ENCODE assay signal across 7 mouse cellular contexts in genomic region chr1:178406765-178407645, GRCm38 (mm10). TPM values are rescaled to one million over a fixed set of nuclear protein-coding genes. Genes with fewer than 3 reads are reported as not detected.
DNase-seq lines count a peak whose midpoint lies in the region; ATAC-seq and TF ChIP-seq lines count a peak whose summit lies in the region.

No protein-coding gene starts in this region.

- H3K9me3 ChIP-seq in kidney, embryonic 16.5 days (ENCODE audit: low read length): no peaks in the 10 kb centered on the region
- H3K9me3 ChIP-seq in midbrain, postnatal 0 days (ENCODE audit: low read length): no peaks in the 10 kb centered on the region

- H3K4me1 ChIP-seq in thymus, adult 2 months (replicated peaks; ENCODE audit: control insufficient read depth, insufficient read depth, low read length): no peaks in the 10 kb centered on the region
- no peaks in the 10 kb centered on the region for H3K4me1 ChIP-seq in embryonic fibroblast, embryonic 13.5 days (ENCODE audit: control insufficient read depth, insufficient read depth, low read length)
- peaks cover 9% of the 10 kb centered on the region; the same call in 1 of the 2 replicates for H3K4me1 ChIP-seq in kidney, embryonic 16.5 days (ENCODE audit: insufficient read depth, low read length)
- H3K4me1 ChIP-seq in midbrain, postnatal 0 days (ENCODE audit: insufficient read depth, low read length): no peaks in the 10 kb centered on the region

- peak overlapping the region; percentile 90 for H3K27ac ChIP-seq in thymus, adult 2 months (ENCODE audit: control insufficient read depth, insufficient read depth, low read length)
- H3K27ac ChIP-seq in embryonic fibroblast, embryonic 13.5 days (ENCODE audit: insufficient read depth, low read length): peak overlapping the region; percentile 97
- peak overlapping the region; percentile 100 for H3K27ac ChIP-seq in kidney, embryonic 16.5 days (ENCODE audit: low read length)
- peak overlapping the region; percentile 99 for H3K27ac ChIP-seq in midbrain, postnatal 0 days (ENCODE audit: low read depth, low read length)

- no peak for TF ChIP-seq CTCF in thymus, adult 2 months (IDR thresholded peaks at IDR 0.05; ENCODE audit: borderline replicate concordance, control insufficient read depth, extremely low read depth, insufficient read depth, low read length, poor library complexity)
- no peak for TF ChIP-seq CTCF in embryonic fibroblast, embryonic 13.5 days (IDR thresholded peaks at IDR 0.05; ENCODE audit: borderline replicate concordance, insufficient read depth, low read length)
- TF ChIP-seq CTCF in midbrain, postnatal 0 days (IDR thresholded peaks at IDR 0.05): no peak

- TF ChIP-seq POLR2A in thymus, adult 2 months (IDR thresholded peaks at IDR 0.05; ENCODE audit: control insufficient read depth, extremely low read depth, insufficient read depth, low read length, poor library complexity): no peak
- no peak for TF ChIP-seq POLR2A in embryonic fibroblast, embryonic 13.5 days (IDR thresholded peaks at IDR 0.05; ENCODE audit: low read depth, low read length)

- peak overlapping the region; percentile 68 for H3K4me3 ChIP-seq in thymus, adult 2 months (ENCODE audit: control insufficient read depth, insufficient read depth, low read length)
- peak overlapping the region; percentile 45 for H3K4me3 ChIP-seq in embryonic fibroblast, embryonic 13.5 days (ENCODE audit: insufficient read depth, low read length)
- peak overlapping the region; percentile 80 for H3K4me3 ChIP-seq in kidney, embryonic 16.5 days (ENCODE audit: low read length)
- H3K4me3 ChIP-seq in midbrain, postnatal 0 days (ENCODE audit: low read depth, low read length): peak overlapping the region; percentile 59

- no peak for ATAC-seq in kidney, embryonic 16.5 days (ENCODE audit: low FRiP score, low TSS enrichment)
- ATAC-seq in midbrain, postnatal 0 days (ENCODE audit: low FRiP score): no peak

- DNase-seq in thymus, adult 2 months: peak; percentile 18
- DNase-seq in thymus, postnatal 0 days (ENCODE audit: low spot score): no peak
- DNase-seq in midbrain, postnatal 0 days (ENCODE audit: low spot score): no peak
- DNase-seq in urinary bladder, postnatal 10 days (ENCODE audit: low spot score): no peak
- DNase-seq in left cerebral cortex, adult 11 months (ENCODE audit: low spot score): no peak

- no peaks in the 10 kb centered on the region for H3K27me3 ChIP-seq in thymus, adult 2 months (ENCODE audit: control insufficient read depth, insufficient read depth, low read length)
- no peaks in the 10 kb centered on the region for H3K27me3 ChIP-seq in kidney, embryonic 16.5 days (ENCODE audit: insufficient read depth, low read length)
- H3K27me3 ChIP-seq in midbrain, postnatal 0 days (ENCODE audit: insufficient read depth, low read length): no peaks in the 10 kb centered on the region

- WGBS in thymus, adult 2 months: 70% methylated on average over 12 of the region's 12 CpGs
- 59% methylated on average over 12 of the region's 12 CpGs for WGBS in kidney, embryonic 16.5 days
- 64% methylated on average over 12 of the region's 12 CpGs for WGBS in midbrain, postnatal 0 days

- H3K9ac ChIP-seq in kidney, embryonic 16.5 days (replicated peaks; ENCODE audit: low read length): peak overlapping the region; percentile 96
- H3K9ac ChIP-seq in midbrain, postnatal 0 days (replicated peaks; ENCODE audit: low read length, poor library complexity, severe bottlenecking): peak overlapping the region; percentile 75

- peak overlapping the region; percentile 81 for H3K4me2 ChIP-seq in kidney, embryonic 16.5 days (replicated peaks; ENCODE audit: low read depth, low read length)
- peak overlapping the region; percentile 78 for H3K4me2 ChIP-seq in midbrain, postnatal 0 days (ENCODE audit: low read depth, low read length, poor library complexity, severe bottlenecking)

- no peaks in the 10 kb centered on the region for H3K36me3 ChIP-seq in thymus, adult 2 months (ENCODE audit: control insufficient read depth, insufficient read depth, low read length)
- H3K36me3 ChIP-seq in kidney, embryonic 16.5 days (ENCODE audit: insufficient read depth, low read length): no peaks in the 10 kb centered on the region
- H3K36me3 ChIP-seq in midbrain, postnatal 0 days (ENCODE audit: insufficient read depth, low read length): no peaks in the 10 kb centered on the region

RNA-seq across cellular contexts. Expression of gene Efcab2, which starts 1.1 kb away (rescaled TPM):
- polyA plus RNA-seq in thymus, adult 2 months (2012; rRNA removed): 0.13 and 0.49 TPM in 2 replicates
- 6.3 and 7.2 TPM in 2 replicates for polyA plus RNA-seq in thymus, postnatal 0 days (2015; fragmentation: Nextera tagmentation; extraction: Ambion mirVana)
- polyA plus RNA-seq in embryonic fibroblast, embryonic 13.5 days (2011; ENCODE audit: insufficient read length, low read depth, missing spikeins): 2.2 and 2.7 TPM in 2 replicates
- 5.1 and 5.3 TPM in 2 replicates for polyA plus RNA-seq in kidney, embryonic 16.5 days (2015; fragmentation: Nextera tagmentation; extraction: Ambion mirVana)
- 5.9 and 8.2 TPM in 2 replicates for total RNA-seq in midbrain, postnatal 0 days (2014; rRNA removed)
- polyA plus RNA-seq in midbrain, postnatal 0 days (2015; fragmentation: Nextera tagmentation; extraction: Ambion mirVana): 11.2 and 13.4 TPM in 2 replicates
